Mouse (Mus musculus) kidney, adult 2 months (tissue): ENCODE data around the gene Acap2.

Source experiments
- CTCF ChIP-seq: fragments of 200-500 bp; conservative IDR thresholded peaks from 2 replicates; pipeline ENCODE4 v1.5.1; 2011; ENCODE audit warnings: low read depth, mild to moderate bottlenecking, control low read depth, low read length, moderate library complexity, mixed read lengths; ENCODE audit not compliant: insufficient read depth, insufficient read length
- POLR2A ChIP-seq: fragments of 200-500 bp; IDR thresholded peaks from one replicate; pipeline ENCODE4 v1.6.1; 2011; ENCODE audit warnings: low read depth, low read length, control low read depth

- TF ChIP-seq CTCF (no peak), POLR2A (no peak)
Measured at GRCm38 (mm10) chr16:31048194-31048593, 152.9 kb downstream of the Acap2 start.
